Mouse (Mus musculus) MEL (cell line): ENCODE data around the gene Liph.

Source experiments
- CTCF ChIP-seq, 3 experiments: IDR thresholded peaks in 2 of 3; conservative IDR thresholded peaks in 1 of 3; 2 replicates each; pipeline ENCODE4 v1.5.1; 2011 to 2012; ENCODE audit warnings: low read length in 3 of 3, low read depth in 2 of 3, mild to moderate bottlenecking in 2 of 3, improper control_type of control experiment in 1 of 3, inconsistent platforms in 1 of 3, mixed read lengths in 1 of 3, moderate library complexity in 1 of 3; ENCODE audit not compliant: control insufficient read depth in 1 of 3, insufficient read depth in 1 of 3, poor library complexity in 1 of 3, severe bottlenecking in 1 of 3
- MAFK ChIP-seq: IDR thresholded peaks from 2 replicates; pipeline ENCODE4 v1.6.1; 2011; ENCODE audit warnings: low read depth, mild to moderate bottlenecking, low read length, improper control_type of control experiment, borderline replicate concordance
- MAX ChIP-seq: IDR thresholded peaks from 2 replicates; pipeline ENCODE4 v1.6.1; 2011; ENCODE audit warnings: low read length, improper control_type of control experiment
- MEF2A ChIP-seq: IDR thresholded peaks from 2 replicates; pipeline ENCODE4 v1.6.1; 2014; ENCODE audit warnings: low read depth, mild to moderate bottlenecking, inconsistent platforms, low read length, improper control_type of control experiment; ENCODE audit not compliant: poor library complexity, insufficient replicate concordance, severe bottlenecking; ENCODE audit errors: extremely low read depth
- POLR2A ChIP-seq, 2 experiments: IDR thresholded peaks; 2 replicates each; pipeline ENCODE4 v1.6.1; 2011 to 2012; ENCODE audit warnings: low read length in 2 of 2, mild to moderate bottlenecking in 2 of 2, control low read depth in 1 of 2, improper control_type of control experiment in 1 of 2, low read depth in 1 of 2, moderate library complexity in 1 of 2; ENCODE audit not compliant: control insufficient read depth in 1 of 2, insufficient read depth in 1 of 2, poor library complexity in 1 of 2
- RCOR1 ChIP-seq: IDR thresholded peaks from 2 replicates; pipeline ENCODE4 v1.6.1; 2012; ENCODE audit warnings: low read depth, mild to moderate bottlenecking, inconsistent platforms, low read length, improper control_type of control experiment
- SIN3A ChIP-seq: IDR thresholded peaks from 2 replicates; pipeline ENCODE4 v1.6.1; 2012; ENCODE audit warnings: low read length, improper control_type of control experiment, inconsistent platforms
- TAL1 ChIP-seq: IDR thresholded peaks from 2 replicates; pipeline ENCODE4 v1.6.1; 2012; ENCODE audit warnings: mild to moderate bottlenecking, inconsistent platforms, low read length, moderate library complexity, mixed read lengths
- USF1 ChIP-seq: IDR thresholded peaks from 2 replicates; pipeline ENCODE4 v1.6.1; 2014; ENCODE audit warnings: low read depth, mild to moderate bottlenecking, inconsistent platforms, low read length, improper control_type of control experiment, moderate library complexity

- TF ChIP-seq RCOR1 (no peak), USF1 (no peak), MAX (no peak), CTCF (IDR thresholded peaks at IDR 0.05 in 2 of 3, conservative IDR thresholded peaks at IDR 0.05 in 1 of 3; ENCODE audit: control insufficient read depth in 1 of 3, insufficient read depth in 1 of 3, low read depth in 2 of 3, low read length in 3 of 3, poor library complexity in 1 of 3, severe bottlenecking in 1 of 3) (no peak), SIN3A (no peak), TAL1 (no peak), POLR2A (IDR thresholded peaks at IDR 0.05; ENCODE audit: control insufficient read depth in 1 of 2, insufficient read depth in 1 of 2, low read depth in 1 of 2, low read length in 2 of 2, poor library complexity in 1 of 2) (no peak), MEF2A (no peak), MAFK (no peak)
Observed at GRCm38 (mm10) chr16:21995304-21995703, at the start of gene Liph.
